In genomic region chr16:49430296-49430695, GRCm38 (mm10) we compare ENCODE assay signal across 30 mouse cellular contexts.
"Had no signal": no experiment of that assay in that cellular context is flagged by ENCODE, and none has a peak within 500 bp of the region (broad histone marks: within the 10 kb centered on the region; RNA-seq: fewer than 3 reads in every experiment).

No protein-coding gene starts in this region.

- H3K27me3 ChIP-seq: limb, embryonic 12.5 days; limb, embryonic 13.5 days; limb, embryonic 15.5 days; liver, embryonic 12.5 days; liver, embryonic 13.5 days; liver, embryonic 15.5 days; lung, embryonic 15.5 days; megakaryocyte, embryonic 14.5 days; midbrain, embryonic 12.5 days; midbrain, embryonic 13.5 days; midbrain, embryonic 15.5 days; neural tube, embryonic 12.5 days; neural tube, embryonic 13.5 days had no signal

- H3K9ac ChIP-seq: limb, embryonic 12.5 days; limb, embryonic 13.5 days; limb, embryonic 15.5 days; liver, embryonic 12.5 days; liver, embryonic 13.5 days; liver, embryonic 14.5 days; liver, embryonic 15.5 days; liver, postnatal 0 days; lung, embryonic 14.5 days; lung, embryonic 15.5 days; midbrain, embryonic 12.5 days; midbrain, embryonic 13.5 days; midbrain, embryonic 15.5 days; neural tube, embryonic 12.5 days; neural tube, embryonic 13.5 days had no signal

- ATAC-seq: liver, embryonic 12.5 days; liver, postnatal 0 days; lung, postnatal 0 days; midbrain, embryonic 13.5 days; midbrain, embryonic 15.5 days; midbrain, embryonic 16.5 days had no signal

- H3K4me1 ChIP-seq: limb, embryonic 10.5 days; limb, embryonic 12.5 days; limb, embryonic 13.5 days; limb, embryonic 15.5 days; liver, embryonic 12.5 days; liver, embryonic 13.5 days; liver, embryonic 15.5 days; lung, embryonic 15.5 days; midbrain, embryonic 10.5 days; midbrain, embryonic 12.5 days; midbrain, embryonic 13.5 days; midbrain, embryonic 15.5 days; neural tube, embryonic 12.5 days; neural tube, embryonic 13.5 days had no signal

- H3K36me3 ChIP-seq: limb, embryonic 10.5 days; limb, embryonic 12.5 days; limb, embryonic 13.5 days; limb, embryonic 15.5 days; liver, embryonic 12.5 days; liver, embryonic 13.5 days; liver, embryonic 15.5 days; lung, embryonic 15.5 days; midbrain, embryonic 10.5 days; midbrain, embryonic 12.5 days; midbrain, embryonic 13.5 days; midbrain, embryonic 15.5 days; neural tube, embryonic 12.5 days; neural tube, embryonic 13.5 days had no signal

- H3K4me3 ChIP-seq: limb, embryonic 10.5 days; limb, embryonic 12.5 days; limb, embryonic 13.5 days; limb, embryonic 15.5 days; liver, embryonic 12.5 days; liver, embryonic 13.5 days; liver, embryonic 15.5 days; lung, embryonic 15.5 days; megakaryocyte, embryonic 14.5 days; midbrain, embryonic 10.5 days; midbrain, embryonic 12.5 days; midbrain, embryonic 13.5 days; midbrain, embryonic 15.5 days; myocyte; neural tube, embryonic 12.5 days; neural tube, embryonic 13.5 days had no signal

- H3K27ac ChIP-seq: limb, embryonic 10.5 days; limb, embryonic 12.5 days; limb, embryonic 13.5 days; limb, embryonic 15.5 days; liver, embryonic 12.5 days; liver, embryonic 13.5 days; liver, embryonic 14.5 days; liver, embryonic 15.5 days; lung, embryonic 15.5 days; macrophage; midbrain, embryonic 10.5 days; midbrain, embryonic 12.5 days; midbrain, embryonic 13.5 days; midbrain, embryonic 15.5 days; neural tube, embryonic 12.5 days; neural tube, embryonic 13.5 days had no signal

- H3K9me3 ChIP-seq: limb, embryonic 10.5 days; limb, embryonic 12.5 days; limb, embryonic 13.5 days; limb, embryonic 15.5 days; liver, embryonic 12.5 days; liver, embryonic 13.5 days; liver, embryonic 15.5 days; lung, embryonic 15.5 days; megakaryocyte, embryonic 14.5 days; midbrain, embryonic 10.5 days; midbrain, embryonic 12.5 days; midbrain, embryonic 13.5 days; midbrain, embryonic 15.5 days; neural tube, embryonic 12.5 days; neural tube, embryonic 13.5 days had no signal

- DNase-seq: left cerebral cortex, postnatal 4 days; liver, embryonic 13.5 days; liver, postnatal 0 days; lung, adult 18-20 months; lung, adult 2 months; lung, embryonic 14.5 days; lung, postnatal 10 days; lung, postnatal 14 days; lung, postnatal 36 days; lung, postnatal 4 days; midbrain, embryonic 14.5 days had no signal
